Mouse (Mus musculus) kidney, postnatal 14 days (tissue): Measurements from ENCODE around the gene Ppp1r37.
A peak's percentile ranks its signal among the peaks of the same experiment; 100 is the strongest.

Experiments
- DNase-seq: peaks from one replicate; pipeline ENCODE4 v3.0.0; 2022; ENCODE audit warnings: mixed read lengths

The Ppp1r37 gene

DNA sequence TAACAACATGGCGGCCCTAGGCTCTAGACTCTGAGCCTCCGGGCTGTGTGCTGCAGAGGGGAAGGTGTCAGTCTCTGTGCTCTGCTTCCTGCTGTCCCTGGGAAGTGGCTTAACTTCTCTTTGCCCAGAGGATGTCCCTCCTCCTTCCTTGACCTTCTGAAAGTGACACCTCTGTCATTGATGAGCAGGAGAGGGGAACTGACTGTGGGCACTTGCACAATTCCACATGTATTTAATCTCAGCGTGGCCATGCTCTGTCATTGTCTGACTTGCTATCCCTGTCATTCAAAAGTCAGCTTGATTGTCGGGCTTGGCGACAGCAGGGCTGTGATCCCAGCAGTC, 66.7 kb downstream of the Ppp1r37 start:
- DNase-seq: no peak

DNA sequence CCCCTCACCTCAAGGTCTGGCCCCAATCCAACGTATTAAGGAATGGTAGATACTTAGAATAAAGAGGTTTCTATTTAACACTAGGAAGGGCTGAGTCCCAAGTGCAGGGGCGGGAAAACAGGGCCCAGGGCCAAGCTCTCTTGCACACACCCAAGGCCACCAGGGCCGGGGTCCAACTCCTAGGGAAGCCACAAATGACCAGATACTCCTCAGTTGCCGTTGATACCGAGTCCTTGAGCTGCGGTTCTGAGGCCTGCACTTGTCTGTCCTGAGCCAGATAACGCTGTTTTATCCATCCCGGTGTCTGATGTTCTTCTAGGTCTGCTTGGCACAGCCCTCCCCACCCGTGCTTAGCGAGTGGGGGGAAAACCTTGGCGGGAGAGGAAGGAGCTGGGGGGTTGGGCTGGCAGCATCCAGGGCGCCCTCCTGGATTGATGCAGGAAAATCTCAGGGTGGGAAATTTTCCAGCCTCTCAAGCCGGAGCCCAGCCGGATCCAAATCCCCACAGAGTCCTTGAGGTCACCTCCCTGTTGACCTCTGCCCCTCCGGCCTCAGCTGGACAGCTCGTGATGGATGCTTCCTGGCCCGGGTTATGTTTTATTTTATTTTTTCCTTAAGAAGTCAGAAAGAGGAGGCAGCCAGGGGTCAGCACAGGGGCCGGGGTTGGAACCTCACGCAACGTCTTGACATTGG, 67.2 kb downstream of the Ppp1r37 start:
- DNase-seq: peak; percentile 88

DNA sequence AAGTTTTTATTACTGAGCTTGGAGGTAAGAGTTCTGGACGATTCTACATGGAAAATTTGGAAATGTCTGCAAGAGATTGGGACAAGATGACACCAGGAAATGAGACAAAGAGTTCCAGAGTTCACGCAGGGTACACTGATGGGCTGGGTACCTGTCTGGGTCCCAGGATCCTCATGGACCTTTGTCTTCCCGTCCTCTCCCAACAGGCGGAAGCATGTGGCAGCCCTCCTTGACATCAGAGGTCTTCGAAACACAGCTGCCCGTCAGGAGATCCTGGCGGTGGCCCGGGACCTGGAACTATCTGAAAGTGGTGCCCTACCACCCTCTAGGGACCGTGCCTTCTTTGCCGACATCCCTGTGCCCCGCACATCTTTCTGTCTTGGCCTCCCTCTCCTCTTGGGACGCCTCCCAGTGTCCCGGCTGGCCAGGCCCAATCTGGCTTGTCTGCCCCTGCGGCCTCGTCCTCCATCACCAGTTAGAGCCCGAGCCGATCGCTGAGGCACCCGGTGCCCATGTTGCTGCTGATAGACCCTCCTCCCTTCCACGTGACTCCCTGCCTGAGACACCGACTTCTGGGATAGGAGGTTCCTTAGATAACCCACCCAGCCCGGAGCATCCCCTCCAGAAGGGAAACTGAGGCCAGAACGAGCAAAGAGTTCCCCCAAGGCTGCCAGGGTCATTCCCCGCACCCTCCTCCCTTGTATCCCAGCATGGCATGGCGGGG, 68.0 kb downstream of the Ppp1r37 start:
- DNase-seq: peak; percentile 48

DNA sequence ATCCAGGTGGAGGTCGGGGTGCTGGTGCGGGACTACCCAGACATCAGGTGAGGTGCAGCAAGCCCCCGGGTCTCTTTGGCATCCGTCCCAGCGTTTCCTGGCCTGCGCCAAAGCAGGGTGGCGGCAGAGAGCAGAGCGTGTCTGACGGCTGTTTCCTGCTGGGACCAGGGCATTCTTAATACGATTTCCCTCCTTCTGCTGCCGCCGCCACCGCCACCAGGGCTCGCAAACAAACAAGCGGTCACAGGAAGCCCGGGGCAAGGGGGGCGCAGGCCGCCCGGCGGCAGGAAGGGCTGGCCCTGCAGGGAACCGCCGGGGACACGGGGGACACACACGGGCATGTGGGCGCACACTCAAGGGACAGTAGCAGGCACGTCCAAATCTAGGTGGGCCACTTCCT, 71.1 kb downstream of the Ppp1r37 start:
- DNase-seq: peak; percentile 87

DNA sequence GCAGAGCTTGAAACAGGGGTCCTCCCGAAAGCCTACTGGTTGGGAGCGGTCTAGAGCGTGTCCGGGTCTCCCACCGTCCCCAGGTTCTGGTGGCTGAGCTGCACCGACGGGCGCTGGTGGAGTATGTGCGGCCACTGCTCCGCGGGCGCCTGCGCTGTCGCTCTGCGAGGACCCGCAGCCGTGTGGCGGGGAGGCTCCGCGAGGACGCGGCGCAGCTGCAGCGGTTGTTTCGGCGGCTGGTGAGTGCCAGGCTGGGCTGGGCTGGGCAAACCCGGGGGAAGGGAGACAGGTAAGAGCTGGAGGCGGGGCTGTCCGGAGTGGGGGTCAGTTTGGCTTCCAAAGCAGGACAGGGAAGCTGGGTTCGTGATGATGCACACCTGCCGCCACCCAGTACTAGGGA, 73.4 kb downstream of the Ppp1r37 start:
- no peak for DNase-seq

DNA sequence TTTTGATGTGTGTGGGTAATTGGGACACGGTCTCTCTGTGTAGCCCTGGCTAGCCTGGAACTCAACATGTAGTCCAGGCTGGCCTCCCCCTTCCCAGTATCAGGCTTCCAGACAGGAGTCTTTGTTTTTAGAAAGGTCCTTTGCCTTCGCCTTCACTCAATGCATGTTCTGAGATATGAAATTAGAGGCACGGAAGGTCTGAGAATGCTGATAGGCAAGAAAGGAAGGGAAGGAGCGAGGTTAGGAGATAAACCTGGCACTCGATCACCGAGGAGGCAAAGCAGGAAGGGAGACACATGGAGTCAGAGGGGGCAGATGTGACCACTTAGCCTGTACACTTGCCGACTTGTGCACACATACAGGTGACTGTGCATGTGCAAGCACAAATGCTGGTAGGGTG, 76.3 kb downstream of the Ppp1r37 start:
- DNase-seq: no peak

DNA sequence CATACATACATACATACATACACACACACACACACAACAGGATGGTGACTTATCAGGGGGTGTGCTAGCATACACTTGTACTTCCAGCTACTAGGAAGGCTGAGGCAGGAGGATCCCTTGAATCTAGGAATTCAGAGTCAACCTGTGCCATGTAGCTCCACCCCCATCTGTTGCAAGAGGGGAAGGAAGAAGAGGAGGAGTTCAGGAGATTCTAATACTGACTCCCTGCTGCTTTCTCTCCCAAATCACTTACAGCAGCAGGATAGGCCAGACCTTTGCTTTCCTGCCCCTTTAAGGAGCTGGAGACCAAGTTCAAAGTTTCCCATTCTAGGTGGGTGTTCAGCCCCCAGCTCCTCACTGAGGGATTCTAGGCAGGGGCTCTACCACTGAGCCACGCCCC, 77.4 kb downstream of the Ppp1r37 start:
- no peak for DNase-seq

DNA sequence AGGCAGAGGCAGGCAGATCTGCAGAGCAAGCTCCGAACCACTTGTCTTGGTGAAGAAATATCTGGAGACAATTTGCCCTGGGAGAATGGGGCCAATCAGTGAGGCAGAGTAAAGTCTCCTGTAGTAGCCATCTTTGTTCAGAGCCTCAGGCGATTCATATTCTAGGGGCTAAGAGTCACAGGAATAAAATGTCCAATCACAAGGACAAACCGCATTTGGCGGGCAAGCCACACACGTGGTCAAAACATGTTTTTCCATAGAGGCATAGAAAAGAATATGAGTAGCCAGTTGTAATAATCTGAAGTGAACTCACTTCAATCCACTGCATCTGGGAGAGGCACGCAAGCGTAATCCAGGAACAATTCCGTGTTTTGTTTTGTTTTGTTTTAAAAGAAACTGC, 79.6 kb downstream of the Ppp1r37 start:
- no peak for DNase-seq
